Mouse (Mus musculus) spleen, embryonic (tissue): ENCODE measurements around the gene Idi1.
"Not testable (repeated sequence)": the region's sequence is repeated elsewhere in the genome, so short reads cannot be mapped to it uniquely, and the experiment has no call there.

Experiments
- CTCF ChIA-PET: fragments of 350-600 bp; sonication (Branson Sonifier 250); formaldehyde crosslinking; loops from one replicate; lab custom pipeline; 2022; lab: Charles Lee

Gene Idi1

GRCm38 (mm10) chr13:8886185-8886560 lies 872 bp downstream of the Idi1 start:
- CTCF ChIA-PET: no interaction called here

GRCm38 (mm10) chr13:8888603-8889002 lies 3.3 kb downstream of the Idi1 start:
- CTCF ChIA-PET: no interaction called here

GRCm38 (mm10) chr13:8905986-8906385 lies 20.7 kb downstream of the Idi1 start:
- CTCF ChIA-PET: not testable (repeated sequence)

GRCm38 (mm10) chr13:8913890-8914289 lies 28.6 kb downstream of the Idi1 start:
- CTCF ChIA-PET: not testable (repeated sequence)

- CTCF ChIA-PET: no interaction called here
Observed at GRCm38 (mm10) chr13:8933499-8933898, 48.2 kb downstream of the Idi1 start.

GRCm38 (mm10) chr13:8937611-8938140 lies 52.4 kb downstream of the Idi1 start:
- CTCF ChIA-PET: not testable (repeated sequence)

GRCm38 (mm10) chr13:8941110-8941509 lies 55.8 kb downstream of the Idi1 start:
- CTCF ChIA-PET: not testable (repeated sequence)

GRCm38 (mm10) chr13:8941701-8942100 lies 56.4 kb downstream of the Idi1 start:
- CTCF ChIA-PET: not testable (repeated sequence)
